Mouse (Mus musculus): ENCODE measurements around the gene Sema4c. TPM values are rescaled to one million over a fixed set of nuclear protein-coding genes. Genes with fewer than 3 reads are reported as not detected.

Gene Sema4c
- total RNA-seq, 2 experiments from 2014 or later = 6.8 to 10.0 TPM

GRCm38 (mm10) chr1:36574196-36574955 lies 16.2 kb upstream of the Sema4c start:
- intact Hi-C loops (cut with DNase I) = no loop called here
- no peak for TF ChIP-seq CTCF (IDR thresholded peaks at IDR 0.05)
- no peak for DNase-seq
- Histone ChIP-seq H3K27ac (peak overlapping the region; percentile 82), H3K4me3 (no peak overlapping the region)

- intact Hi-C loops (cut with DNase I) = no loop called here
- DNase-seq = peak; percentile 53
- H3K4me3 ChIP-seq = no peak overlapping the region; the same call in 1 of the 2 replicates
- TF ChIP-seq CTCF (IDR thresholded peaks at IDR 0.05) = no peak
- H3K27ac ChIP-seq = peak overlapping the region; percentile 82
Measured at GRCm38 (mm10) chr1:36573524-36573923, 15.4 kb upstream of the Sema4c start.

- TF ChIP-seq CTCF (IDR thresholded peaks at IDR 0.05) = no peak
- Histone ChIP-seq H3K27ac (peak overlapping the region; percentile 82), H3K4me3 (peak overlapping the region; percentile 17; the same call in 1 of the 2 replicates)
- intact Hi-C loops (cut with DNase I) = no loop called here
- DNase-seq = peak; percentile 82
Measured at GRCm38 (mm10) chr1:36572709-36573108, 14.6 kb upstream of the Sema4c start.

DNA sequence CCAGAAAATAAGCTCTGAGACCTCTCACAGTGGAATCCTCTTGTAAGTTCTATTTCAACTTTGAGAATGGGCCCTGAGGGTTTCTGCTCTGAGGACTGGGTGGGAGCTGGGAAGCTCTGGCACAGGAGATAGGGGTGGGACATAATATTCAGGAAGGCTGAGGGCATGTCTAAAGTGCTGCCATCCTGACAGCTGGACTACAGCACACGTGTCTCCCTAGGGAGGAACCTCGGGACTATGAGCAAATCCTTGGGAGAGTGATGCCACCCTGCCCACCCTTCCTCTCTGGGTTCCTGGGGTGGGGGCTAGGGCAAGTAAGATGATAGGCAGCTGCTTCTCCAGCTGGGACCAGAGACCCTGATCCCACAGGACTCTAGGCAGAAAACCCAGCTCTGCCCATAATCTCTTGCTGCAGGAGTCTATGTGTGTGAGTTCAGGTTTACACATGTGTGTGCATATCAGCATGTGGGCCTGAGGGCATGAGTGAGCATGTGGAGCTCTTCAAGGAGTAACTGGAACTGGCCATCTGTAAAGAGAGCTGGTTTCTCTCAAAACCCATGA lies 14.1 kb upstream of the Sema4c start:
- peak overlapping the region; percentile 82 for H3K27ac ChIP-seq
- intact Hi-C loops (cut with DNase I) = no loop called here

GRCm38 (mm10) chr1:36571627-36572026 lies 13.5 kb upstream of the Sema4c start:
- Histone ChIP-seq H3K27ac (peak overlapping the region; percentile 82), H3K4me3 (no peak overlapping the region)
- intact Hi-C loops (cut with DNase I) = no loop called here
- DNase-seq = peak; percentile 83
- no peak for TF ChIP-seq CTCF (IDR thresholded peaks at IDR 0.05)

More for the DNA sequence above, 14.1 kb upstream of the Sema4c start:
- DNase-seq = no peak
- H3K4me3 ChIP-seq = no peak overlapping the region
- TF ChIP-seq CTCF (IDR thresholded peaks at IDR 0.05) = no peak

GRCm38 (mm10) chr1:36570320-36570719 lies 12.2 kb upstream of the Sema4c start:
- Histone ChIP-seq H3K4me3 (no peak overlapping the region), H3K27ac (peak overlapping the region; percentile 82)
- intact Hi-C loops (cut with DNase I) = no loop called here
- TF ChIP-seq CTCF (IDR thresholded peaks at IDR 0.05) = no peak
- no peak for DNase-seq

DNA sequence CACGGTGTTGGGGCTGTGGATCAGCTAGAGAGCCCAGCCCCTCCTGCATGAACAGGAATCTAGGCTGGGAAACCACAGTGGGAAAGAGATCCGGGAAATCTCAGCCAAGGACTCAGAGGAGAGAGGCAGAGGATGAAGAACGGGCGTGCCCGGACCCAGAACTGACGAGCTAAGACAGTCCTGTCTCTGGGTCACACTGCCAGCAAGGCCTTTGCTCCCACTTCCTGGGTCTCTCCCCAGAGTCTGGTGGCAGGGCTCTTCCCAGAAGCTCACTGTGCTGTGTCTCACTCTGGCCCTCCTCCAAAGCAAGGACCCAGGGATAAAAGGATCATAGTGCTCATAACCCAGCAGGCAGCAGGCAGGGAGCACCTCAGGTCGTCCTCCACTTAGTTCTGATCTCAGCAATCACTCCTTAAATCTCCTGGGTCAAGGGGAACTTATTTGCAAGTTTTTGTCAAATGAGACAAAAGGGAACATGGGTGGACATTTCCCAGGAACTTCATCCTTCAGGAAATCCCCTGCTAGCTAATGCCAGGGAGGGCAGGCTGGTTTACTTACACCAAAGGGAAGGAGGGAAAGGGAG lies 11.6 kb upstream of the Sema4c start:
- DNase-seq = no peak
- no peak for TF ChIP-seq CTCF (IDR thresholded peaks at IDR 0.05)
- intact Hi-C loops (cut with DNase I) = no loop called here
- H3K4me3 ChIP-seq = 0 out of 2 replicates have a peak overlapping the region, but pooled peaks have one; percentile 4
- H3K27ac ChIP-seq = peak overlapping the region; percentile 82

GRCm38 (mm10) chr1:36568776-36569175 lies 10.6 kb upstream of the Sema4c start:
- TF ChIP-seq CTCF (IDR thresholded peaks at IDR 0.05) = no peak
- DNase-seq = peak; percentile 65
- Histone ChIP-seq H3K4me3 (peak overlapping the region; percentile 40), H3K27ac (peak overlapping the region; percentile 82)
- intact Hi-C loops (cut with DNase I) = no loop called here

DNA sequence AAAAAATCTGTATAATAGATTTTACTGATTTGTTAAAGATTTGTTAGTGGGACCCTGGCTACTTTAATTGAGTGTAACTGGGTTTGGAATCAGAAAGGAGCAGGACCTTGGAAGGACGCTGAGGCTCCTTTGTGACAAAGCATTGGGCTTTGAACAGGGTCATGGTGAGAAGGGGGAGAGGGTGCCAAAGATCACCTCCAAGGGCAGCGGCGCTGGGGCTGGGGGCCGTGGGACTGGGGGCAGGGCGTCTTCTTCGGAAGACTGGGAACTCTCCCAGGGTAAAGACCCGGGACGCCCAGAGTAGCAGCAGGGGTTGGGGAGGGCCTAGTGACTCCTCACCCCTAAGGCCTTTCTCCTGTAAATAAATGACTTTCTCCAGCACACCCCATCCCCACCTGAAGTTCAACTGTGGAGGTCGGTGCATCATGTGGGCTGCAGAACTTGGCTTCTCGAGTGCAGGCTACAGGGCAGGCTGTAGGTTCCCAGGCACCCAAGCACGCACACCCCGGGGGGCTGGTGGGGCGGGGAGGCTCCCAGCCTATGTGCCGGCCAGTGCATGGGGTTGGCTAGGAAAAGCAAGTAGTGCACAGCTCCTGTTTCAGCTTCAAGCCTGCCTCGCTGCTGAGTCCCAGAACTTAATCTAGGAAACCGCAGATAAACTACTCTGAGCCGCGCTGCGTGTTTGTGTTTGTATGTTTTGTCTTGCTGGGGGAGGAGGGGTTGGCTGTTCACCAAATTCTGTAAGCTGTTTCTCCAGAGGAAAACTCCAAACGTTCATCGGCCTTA lies 9.9 kb upstream of the Sema4c start:
- no peak for TF ChIP-seq CTCF (IDR thresholded peaks at IDR 0.05)
- H3K4me3 ChIP-seq = peak overlapping the region; percentile 40
- intact Hi-C loops (cut with DNase I) = no loop called here
- peak overlapping the region; percentile 82 for H3K27ac ChIP-seq
- no peak for DNase-seq

GRCm38 (mm10) chr1:36566425-36566824 lies 8.3 kb upstream of the Sema4c start:
- TF ChIP-seq CTCF (IDR thresholded peaks at IDR 0.05) = no peak
- peak overlapping the region; percentile 17 for H3K27ac ChIP-seq
- intact Hi-C loops (cut with DNase I) = no loop called here

GRCm38 (mm10) chr1:36564101-36564500 lies 6.0 kb upstream of the Sema4c start:
- DNase-seq = peak; percentile 73
- intact Hi-C loops (cut with DNase I) = no loop called here
- H3K4me3 ChIP-seq = no peak overlapping the region
- no peak for TF ChIP-seq CTCF (IDR thresholded peaks at IDR 0.05)
- peak overlapping the region; percentile 97 for H3K27ac ChIP-seq

More at GRCm38 (mm10) chr1:36566425-36566824, 8.3 kb upstream of the Sema4c start:
- DNase-seq = no peak
- no peak overlapping the region for H3K4me3 ChIP-seq

DNA sequence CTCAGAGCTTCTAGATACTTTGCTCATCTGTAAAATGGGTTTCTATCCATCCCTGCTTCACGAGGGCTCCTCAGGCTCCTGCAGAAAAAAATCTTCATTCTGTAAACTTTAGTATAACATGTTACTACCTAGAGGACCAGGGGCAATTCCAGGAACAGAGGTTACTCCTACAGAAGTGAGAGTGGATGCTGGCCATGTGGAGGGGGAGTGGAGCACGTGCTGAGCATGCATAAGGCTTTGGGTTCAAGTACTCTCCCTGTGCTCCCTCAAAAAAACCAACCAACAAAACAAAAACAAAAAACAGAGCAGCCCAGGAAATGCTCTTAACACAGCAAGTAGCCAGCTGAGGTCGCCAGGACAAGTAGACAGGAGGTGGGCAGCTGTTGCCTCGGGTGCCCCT lies 5.5 kb upstream of the Sema4c start:
- no peak for DNase-seq
- TF ChIP-seq CTCF (IDR thresholded peaks at IDR 0.05) = no peak
- intact Hi-C loops (cut with DNase I) = no loop called here
- Histone ChIP-seq H3K4me3 (no peak overlapping the region), H3K27ac (peak overlapping the region; percentile 97)

Measured in gastrocnemius, adult 2 months (tissue).